Mouse (Mus musculus): ENCODE measurements around the gene Det1. TPM values are rescaled to one million over a fixed set of nuclear protein-coding genes. Genes with fewer than 3 reads are reported as not detected.
A peak's percentile ranks its signal among the peaks of the same experiment; 100 is the strongest.

The Det1 gene
- 16.2 and 17.6 TPM in 2 replicates for total RNA-seq (2017)

DNA sequence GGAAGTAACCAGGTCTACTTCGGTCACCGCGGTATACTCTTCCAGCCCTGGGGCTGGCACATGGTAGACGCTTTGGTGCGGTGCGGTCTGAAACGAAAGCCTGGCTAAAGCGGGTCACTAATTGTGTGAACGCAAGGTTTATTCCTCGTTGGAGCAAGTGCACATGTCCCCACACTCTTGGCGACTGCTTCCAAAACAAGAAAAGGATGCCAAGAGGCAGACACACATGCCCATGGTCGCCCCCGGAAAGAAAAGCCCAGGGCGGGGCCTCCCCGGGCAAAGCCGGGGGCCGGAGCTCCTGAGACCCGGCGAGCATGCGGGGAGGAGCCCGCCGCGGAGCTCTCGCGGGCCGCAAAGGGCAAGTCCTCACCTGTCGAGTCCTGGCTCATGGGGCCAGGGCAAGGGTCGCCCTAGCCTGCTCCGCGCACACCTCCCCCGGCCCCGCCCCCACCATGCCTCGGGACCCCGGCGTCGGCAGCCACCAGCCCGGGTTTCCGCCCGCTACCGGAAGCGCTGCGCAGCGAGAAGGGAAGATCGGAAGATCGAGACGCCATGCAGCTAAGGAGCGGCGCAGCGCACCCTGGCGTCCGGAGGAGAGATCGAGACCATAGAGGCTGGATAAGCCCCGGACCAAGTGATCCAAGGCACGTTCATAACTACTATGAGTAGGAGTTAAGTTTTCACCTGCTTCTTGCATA, at the start of gene Det1:
Det1 (minus strand) TSS at position 527 of the 698 bp plus-strand sequence.
- peak; percentile 95 for ATAC-seq (replicated peaks; ENCODE audit: low read depth, poor library complexity, severe bottlenecking)

DNA sequence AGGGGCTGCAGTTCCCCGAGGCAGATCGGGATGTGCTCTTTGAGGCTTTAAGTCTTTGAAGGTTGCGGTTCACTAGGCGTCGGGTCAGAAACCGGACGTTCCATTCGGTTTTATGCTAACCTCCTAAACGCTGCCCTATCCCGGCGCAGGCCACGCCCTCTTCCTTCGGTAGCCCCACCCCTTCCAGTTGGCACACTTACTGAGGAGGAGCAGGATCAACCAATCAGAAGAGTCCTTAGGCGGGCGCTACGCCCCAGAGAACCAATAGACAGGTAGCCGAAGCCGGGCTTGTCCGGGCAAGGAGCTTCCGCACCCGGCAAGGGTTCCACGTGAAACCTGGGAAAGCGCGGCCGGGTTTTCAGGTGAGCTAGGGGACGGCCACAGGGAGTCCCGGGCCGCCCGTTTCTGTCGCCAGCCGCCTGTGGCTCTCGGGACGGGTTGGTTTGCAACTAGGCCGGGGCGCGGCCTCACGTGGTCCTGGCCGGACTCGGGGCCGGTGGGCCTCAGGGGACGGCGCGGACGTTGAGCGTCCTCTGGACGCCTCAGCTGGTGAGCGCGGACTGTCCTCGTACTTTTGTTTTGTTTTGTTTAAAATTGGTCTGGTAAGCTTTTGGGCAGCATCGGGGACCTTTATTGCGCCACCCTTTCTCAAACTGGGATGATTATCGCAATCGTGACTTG, 48.7 kb upstream of the Det1 start, which contains the start of gene Aen:
Aen (plus strand) TSS at position 202 of the 681 bp plus-strand sequence.
- ATAC-seq (replicated peaks; ENCODE audit: low read depth, poor library complexity, severe bottlenecking) = peak; percentile 99

DNA sequence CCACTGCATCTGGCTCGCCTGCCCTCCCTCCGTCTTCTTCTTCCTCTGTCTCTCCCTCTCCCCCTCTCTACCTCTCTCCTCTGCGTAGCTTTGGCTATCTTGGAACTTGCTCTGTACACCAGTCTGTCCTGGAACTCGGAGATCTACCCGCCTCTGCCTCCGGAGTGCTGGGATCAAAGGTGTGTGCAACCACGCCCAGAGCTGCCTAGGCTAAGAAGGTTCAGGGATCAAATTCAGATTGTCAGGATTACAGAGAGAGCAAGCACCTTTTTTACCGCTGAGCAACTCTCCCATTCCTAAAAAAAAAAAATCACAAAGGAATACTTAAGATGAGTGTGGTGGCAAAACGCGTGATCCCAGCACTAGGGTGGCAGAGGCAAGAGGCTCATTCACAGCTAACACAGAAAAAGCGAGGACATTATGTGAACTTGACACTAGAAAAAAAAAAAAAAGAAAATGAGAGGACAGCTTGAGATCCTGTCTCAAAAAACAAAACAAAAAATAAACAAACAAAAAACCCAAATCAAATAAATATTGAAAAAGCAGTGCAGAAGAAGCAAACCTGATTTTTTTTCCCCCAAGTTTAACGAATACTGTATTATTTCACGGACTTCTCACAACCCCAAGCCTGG, 48.1 kb upstream of the Det1 start:
- ATAC-seq (replicated peaks; ENCODE audit: low read depth, poor library complexity, severe bottlenecking) = no peak

DNA sequence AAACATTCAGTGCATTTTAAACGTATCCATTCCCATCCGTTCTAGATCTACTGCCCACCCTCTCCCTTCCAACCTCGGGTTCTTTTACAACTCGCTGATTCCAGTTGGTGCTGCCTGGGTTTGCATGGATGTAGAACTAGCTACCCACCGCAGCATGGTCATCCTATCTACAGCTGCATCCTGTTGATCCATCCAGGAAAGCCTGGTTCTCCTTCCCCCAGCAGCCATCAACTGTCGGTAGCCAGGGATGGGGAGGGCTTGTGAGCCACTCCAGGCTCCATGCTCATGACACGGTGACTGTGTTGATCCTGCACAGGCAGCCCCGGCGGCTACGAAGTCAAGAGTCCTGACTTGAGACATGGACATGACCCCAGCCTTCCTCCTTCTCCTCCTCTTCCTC, 46.9 kb upstream of the Det1 start:
- ATAC-seq (replicated peaks; ENCODE audit: low read depth, poor library complexity, severe bottlenecking) = no peak

DNA sequence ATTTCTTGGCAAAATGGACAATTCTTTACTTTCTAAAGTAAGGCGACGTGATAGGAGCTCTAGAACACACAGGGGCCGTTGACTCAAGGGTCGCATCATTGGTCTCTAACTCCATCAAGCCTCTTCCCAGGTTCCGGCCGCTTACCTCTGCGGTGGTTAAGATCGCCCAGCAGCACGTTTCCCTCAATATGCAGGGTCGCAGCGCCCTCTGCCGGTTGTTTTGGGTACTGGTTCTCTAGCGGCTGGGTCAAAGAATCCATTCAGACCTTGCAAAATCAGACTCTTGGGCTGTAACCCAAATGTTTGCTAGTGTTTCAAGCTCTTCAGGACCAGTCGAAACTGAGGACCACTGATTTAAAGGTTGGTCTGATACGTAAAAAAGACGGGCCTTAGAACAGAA, 43.6 kb upstream of the Det1 start:
- ATAC-seq (replicated peaks; ENCODE audit: low read depth, poor library complexity, severe bottlenecking) = peak; percentile 72

DNA sequence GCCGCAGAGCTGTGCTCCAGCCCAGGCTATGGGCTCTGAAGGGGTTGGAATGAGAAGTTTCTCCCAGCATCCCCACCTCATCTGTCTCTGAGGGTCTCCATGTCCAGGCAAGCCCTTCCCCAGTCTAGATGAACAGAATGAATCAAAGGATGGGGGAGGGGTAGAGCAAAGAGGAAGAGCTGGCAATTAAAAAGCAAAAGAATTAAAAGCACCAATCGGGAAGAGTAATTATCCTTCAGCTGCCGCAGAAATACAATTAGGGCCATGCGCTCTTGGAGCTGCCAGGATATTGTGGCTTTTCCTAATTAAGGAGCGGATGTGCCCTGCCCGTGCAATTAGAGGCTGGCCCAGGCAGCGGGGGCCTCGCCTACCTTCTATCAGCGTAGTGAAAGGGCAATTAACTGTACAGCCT, 40.4 kb upstream of the Det1 start:
- no peak for ATAC-seq (replicated peaks; ENCODE audit: low read depth, poor library complexity, severe bottlenecking)

DNA sequence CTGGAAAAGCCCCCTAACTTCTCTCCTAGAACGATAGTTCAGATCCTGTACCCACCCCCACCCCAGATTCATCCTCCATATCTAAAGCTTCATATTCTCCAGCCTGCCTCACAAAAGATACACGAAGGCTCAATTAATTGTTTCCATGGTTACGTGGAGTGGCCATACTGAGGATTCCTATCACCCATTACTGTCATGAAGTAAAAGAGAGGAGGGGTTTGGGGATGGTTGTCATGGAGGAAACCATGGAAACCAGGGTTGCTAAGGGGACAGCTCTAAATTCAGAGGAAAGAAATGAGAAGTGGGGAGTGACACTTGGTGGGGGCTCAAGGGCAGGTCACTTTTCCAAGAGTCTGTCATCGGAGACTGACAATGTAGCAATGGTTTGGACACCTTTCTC, 39.4 kb upstream of the Det1 start:
- no peak for ATAC-seq (replicated peaks; ENCODE audit: low read depth, poor library complexity, severe bottlenecking)

DNA sequence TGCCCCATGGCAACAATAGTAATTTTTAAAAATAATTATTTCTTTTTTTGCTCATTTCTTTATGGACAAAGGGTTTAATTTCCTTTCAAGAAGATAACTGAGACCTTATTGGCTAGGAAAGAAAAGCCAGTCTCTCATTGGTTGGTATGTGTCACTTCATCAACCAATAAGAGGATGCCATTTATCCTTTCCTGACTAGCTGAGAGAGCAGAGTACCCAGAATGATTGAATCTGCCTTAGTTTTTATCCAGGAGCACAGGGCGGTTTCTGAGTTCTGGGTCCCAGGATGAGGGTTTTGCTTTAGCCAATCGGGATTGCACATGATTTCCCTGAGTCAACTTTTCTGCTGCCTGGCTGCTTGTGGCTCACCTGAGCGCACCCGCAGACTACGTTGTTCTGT, 38.3 kb upstream of the Det1 start:
- no peak for ATAC-seq (replicated peaks; ENCODE audit: low read depth, poor library complexity, severe bottlenecking)

DNA sequence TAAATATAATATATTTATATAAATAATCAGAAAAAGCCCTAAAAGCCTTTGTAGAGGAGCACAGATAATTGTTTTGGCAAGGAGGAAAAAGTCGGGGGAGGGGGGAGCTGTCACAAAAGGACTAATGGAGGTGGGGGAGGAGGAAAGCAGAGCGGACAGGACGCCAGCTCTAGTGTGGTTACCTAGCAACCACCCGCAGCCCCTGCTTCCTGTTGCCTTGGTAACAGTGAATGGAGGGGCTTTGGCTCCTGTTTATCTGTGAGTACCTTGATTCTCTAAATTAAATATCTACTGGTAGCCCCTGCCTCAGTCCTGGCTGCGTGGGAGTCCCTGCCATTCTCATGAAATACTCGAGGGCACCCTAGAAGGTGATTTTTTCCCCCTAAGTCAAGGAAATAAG, 37.1 kb upstream of the Det1 start:
- ATAC-seq (replicated peaks; ENCODE audit: low read depth, poor library complexity, severe bottlenecking) = 0 out of 2 replicates have a peak, but pooled peaks have one; percentile 23

DNA sequence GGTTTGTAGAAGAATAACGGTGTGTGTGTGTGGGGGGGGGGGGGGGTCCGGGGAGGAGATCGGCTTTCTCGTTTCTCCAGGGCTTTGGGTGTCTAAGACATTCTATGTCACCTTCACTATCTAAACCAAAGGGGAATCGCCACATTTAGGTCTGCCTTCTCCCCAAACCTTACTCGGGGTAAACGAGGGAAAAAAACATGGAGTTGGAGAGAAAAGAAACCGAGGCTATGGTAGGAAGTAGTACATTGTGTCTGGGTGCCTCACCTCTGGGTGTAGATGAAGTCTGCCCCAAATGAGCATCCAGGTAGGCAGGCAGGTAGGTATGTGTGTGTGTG, 36.6 kb upstream of the Det1 start:
- ATAC-seq (replicated peaks; ENCODE audit: low read depth, poor library complexity, severe bottlenecking) = no peak

DNA sequence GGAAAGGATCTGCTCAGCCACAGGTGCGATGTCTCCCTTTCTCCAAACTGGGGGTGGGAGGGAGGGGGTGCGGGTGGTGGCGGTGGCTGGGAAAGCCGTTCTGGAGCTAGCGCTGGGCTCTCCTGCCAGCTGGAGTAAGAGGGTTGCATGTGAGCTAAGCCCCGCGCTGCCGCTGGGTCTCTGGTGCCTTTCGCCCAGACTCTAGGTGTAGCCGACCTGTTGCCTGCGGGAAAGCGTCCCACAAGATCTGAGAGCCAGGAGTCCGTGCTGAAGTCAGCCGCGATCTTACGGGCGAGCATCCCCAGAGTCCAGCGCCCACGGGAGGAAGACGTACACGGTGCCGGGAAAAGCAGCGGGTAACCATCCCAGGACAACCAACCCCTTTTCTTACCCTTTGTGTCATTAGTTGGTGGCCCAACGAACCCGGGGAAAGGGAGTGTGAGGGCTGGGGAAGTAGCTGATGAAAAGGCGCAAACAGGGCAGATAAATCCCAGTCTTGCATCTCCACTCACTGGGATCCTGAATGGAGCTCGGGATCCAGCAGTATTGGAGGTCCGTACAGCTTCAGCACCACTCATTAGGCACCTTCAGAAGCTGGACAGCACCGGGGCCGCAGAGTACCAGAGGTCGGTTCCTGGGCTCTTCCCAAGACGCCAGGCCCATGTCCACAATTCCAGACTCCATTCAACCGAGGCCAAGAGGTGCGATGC, 36.1 kb upstream of the Det1 start:
- ATAC-seq (replicated peaks; ENCODE audit: low read depth, poor library complexity, severe bottlenecking) = no peak; the same call in 1 of the 2 replicates

DNA sequence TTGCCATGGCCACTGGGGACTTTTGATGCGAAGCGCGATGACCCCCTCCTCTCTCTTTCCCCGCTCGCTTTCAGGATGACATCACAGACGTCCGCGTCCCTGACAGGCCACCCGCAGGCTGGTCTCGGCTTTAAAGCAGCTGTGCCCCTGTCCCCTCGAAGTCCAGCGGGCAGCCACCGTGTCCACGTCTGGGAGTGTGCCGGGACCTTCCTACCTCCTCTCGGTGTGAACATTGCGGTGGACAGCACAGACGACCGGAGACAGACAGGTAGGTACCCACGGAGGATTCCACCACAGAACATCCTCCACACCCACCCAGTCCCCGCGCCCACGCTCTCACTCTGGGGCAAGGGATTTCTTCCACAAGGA, 35.4 kb upstream of the Det1 start:
- 0 out of 2 replicates have a peak, but pooled peaks have one; percentile 37 for ATAC-seq (replicated peaks; ENCODE audit: low read depth, poor library complexity, severe bottlenecking)

DNA sequence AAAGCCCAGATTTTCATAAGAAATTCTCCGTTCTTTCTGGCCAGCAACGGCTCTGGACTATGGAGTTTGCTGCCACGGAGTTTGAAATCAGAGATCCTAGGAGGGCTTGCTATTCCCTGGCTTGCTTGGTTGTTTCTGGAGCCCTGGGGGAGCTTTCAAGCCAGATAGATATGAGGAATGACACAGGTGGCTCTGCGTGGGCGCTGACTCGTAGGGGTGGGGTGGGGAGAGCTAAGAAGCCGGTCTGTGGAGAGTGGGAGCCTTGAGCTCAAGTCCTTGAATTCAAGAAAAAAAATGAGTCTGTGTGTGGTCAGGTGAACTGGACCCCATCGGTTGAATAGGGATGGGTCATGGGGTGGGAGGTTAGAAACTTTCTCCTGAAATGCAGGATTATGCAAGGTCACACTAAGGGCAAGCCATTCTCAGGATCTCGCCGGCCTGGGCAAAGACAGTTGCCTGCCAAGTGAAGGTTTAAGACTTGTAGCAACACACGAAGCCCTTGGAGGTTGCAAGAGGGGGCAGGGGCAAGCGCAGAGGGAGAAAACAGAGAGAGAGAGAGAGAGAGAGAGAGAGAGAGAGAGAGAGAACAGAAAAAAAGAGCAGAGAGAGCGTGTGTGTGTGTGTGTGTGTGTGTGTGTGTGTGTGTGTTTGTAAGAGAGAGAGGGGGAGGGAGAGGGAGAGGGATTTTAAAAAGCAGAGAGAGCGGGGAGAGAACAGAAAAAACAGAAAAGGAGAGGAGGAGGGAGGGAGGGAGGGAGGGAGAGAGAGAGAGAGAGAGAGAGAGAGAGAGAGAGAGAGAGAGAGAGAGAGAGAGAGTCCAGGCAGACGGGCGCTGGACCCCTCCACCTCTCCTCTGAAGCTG, 34.8 kb upstream of the Det1 start:
- ATAC-seq (replicated peaks; ENCODE audit: low read depth, poor library complexity, severe bottlenecking) = no peak

DNA sequence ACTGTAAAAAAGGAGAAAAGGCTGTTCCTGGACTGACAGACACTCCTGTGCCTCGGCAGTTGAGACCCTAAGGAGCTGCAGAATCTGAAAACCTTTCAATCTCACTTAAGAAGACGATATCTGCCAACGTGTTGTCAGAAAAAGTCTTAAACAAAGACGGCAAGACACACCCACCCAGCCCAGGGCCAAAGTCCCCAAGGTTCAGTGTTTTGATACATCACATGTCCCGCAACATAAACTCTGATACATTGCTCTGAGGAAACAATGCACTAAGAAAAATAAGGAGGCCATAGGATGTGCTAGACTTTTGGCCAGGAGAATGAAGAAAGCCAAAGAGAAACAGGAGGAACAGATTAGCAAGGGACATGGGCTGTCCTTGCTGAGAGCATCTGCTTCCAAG, 25.8 kb upstream of the Det1 start:
- ATAC-seq (replicated peaks; ENCODE audit: low read depth, poor library complexity, severe bottlenecking) = no peak

DNA sequence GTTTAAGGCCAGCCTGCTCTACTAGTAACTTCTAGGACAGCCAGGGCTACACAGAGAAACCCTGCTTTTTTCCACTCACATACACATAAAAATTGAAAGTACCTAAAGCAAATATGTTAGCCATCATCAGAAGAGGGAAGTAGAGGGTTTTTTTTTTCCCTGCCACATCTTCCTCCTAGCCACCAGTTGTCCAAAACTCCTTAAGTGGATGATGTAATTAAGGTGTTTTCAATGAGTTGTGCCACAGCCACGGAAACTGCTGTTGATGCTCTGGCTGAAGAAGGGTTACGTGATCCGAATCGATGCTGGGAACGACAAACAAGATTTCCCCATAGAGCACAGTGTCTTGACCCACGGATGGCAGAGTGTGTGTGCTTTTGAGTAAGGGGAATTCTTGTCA, 25.3 kb upstream of the Det1 start:
- ATAC-seq (replicated peaks; ENCODE audit: low read depth, poor library complexity, severe bottlenecking) = peak; percentile 69

DNA sequence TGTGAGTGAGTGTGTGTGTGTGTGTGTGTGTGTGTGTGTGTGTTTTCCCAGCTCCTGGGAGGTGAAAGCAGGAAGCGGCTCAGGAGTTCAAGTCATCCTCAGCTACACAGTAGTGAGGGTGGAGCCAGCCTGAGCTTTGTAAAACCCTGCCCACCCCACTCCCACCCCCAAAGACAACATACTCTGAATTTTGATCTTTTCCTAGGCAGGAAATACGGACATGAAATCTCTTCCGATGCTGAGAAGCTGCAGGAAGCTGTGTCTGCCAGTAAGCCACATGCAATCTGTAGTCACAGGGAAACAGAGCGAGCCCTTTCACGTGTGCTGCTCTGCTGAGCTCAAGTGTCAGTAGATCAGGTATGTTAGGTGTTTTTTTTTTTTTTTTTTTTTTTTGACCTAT, 21.7 kb upstream of the Det1 start:
- no peak for ATAC-seq (replicated peaks; ENCODE audit: low read depth, poor library complexity, severe bottlenecking)

DNA sequence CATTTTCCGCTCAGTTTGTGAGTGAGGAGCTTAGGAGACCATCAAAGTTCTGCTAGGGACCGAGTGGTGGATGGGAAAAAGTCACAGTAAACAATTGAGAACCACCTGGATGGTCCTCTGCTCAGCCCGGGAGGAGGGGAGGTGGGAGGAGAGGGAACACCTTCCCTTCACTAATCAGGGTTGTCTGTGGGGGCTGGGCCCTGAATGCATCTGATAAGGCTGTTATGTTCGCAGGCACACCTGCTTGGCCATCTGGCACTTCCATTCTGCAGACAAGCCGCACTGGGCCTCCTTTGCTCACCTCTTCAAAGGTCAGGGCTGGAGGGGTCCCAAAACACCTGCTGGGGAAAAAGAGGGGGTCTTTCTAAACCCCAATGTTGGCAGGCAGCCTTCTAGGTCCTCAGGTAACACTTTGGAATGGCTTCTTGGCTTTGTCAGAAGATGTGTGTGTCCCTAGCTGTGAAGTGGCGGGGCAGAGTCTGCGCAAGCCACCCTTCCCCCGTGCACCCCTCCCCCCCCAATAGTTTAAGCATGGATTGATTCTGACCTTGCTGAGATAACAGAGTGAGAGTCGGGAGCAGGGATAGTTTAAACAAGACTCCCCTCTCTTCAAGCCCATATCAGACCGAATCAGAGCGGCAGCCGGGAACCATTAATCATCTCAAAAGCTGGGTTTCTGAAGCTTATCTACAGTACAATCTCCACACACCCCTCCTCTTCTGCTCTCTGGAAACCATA, 18.3 kb upstream of the Det1 start:
- no peak for ATAC-seq (replicated peaks; ENCODE audit: low read depth, poor library complexity, severe bottlenecking)

DNA sequence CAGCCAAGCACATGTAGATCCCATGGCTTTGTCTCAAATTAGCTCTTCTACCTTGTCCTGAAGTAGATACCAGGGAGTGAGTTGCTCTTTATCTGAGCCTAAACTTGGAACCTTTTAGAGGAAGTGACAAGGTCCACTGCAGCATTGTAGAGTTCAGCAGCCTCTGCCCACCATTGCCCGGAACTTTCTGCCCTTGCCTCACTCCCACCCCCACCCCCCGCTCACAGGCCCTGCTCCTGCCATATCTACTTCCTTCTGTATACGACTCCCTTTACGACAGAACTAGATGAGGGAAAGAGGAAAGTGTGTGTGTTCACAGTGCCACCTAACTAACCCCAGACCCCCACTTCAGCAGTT, 17.4 kb upstream of the Det1 start:
- peak; percentile 83 for ATAC-seq (replicated peaks; ENCODE audit: low read depth, poor library complexity, severe bottlenecking)

DNA sequence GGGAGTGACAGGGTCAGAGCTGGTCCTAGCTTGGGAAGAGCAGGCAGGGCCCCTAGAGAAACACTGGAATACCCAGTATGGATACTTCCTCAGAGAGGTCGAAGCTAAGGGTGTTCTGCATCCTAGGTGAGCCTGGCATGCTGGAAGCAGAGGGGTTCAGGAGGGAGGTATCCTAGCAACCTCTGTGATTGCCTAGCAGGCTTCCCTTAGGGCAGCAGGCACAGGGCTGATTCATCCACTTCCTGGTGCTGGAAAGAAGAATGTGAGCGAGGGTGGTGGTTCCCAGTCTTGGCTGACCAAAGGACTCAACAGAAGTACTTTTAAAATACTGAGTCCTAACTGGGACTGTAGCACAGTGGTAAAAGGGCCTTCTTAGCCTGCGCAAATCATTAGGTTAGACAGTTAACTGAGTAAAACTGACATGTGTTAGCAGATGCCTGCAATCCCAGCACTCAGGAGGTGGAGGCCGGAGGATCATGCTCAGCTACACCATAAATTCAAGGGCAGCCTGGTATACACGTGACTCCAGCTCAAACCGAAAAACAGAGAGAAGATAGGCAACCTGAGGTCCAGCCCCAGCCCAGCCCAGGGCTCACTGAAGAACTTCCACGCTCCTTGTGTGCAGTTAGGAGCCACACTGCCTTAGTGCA, 16.9 kb upstream of the Det1 start:
- ATAC-seq (replicated peaks; ENCODE audit: low read depth, poor library complexity, severe bottlenecking) = no peak

Data from common myeloid progenitor, adult 5-6 weeks (primary cell).